Mouse (Mus musculus) right cerebral cortex, postnatal 25 days (tissue): Measurements from ENCODE around the gene Paxbp1.

Experiments used
- DNase-seq: peaks from one replicate; pipeline ENCODE4 v3.0.0; 2022

Paxbp1 gene

GRCm38 (mm10) chr16:90996327-90997243, 47.8 kb downstream of the Paxbp1 start:
- DNase-seq: no peak

GRCm38 (mm10) chr16:90995498-90995897, 48.8 kb downstream of the Paxbp1 start:
- DNase-seq: no peak

GRCm38 (mm10) chr16:90995023-90995422, 49.3 kb downstream of the Paxbp1 start:
- no peak for DNase-seq

GRCm38 (mm10) chr16:90989162-90989561, 55.2 kb downstream of the Paxbp1 start:
- no peak for DNase-seq

- DNase-seq: no peak
These were observed 55.7 kb downstream of the Paxbp1 start for GRCm38 (mm10) chr16:90988665-90989064.

- no peak for DNase-seq
These were observed 56.3 kb downstream of the Paxbp1 start for GRCm38 (mm10) chr16:90988039-90988438.

GRCm38 (mm10) chr16:90971004-90971403, 73.3 kb downstream of the Paxbp1 start:
- no peak for DNase-seq

- no peak for DNase-seq
These were observed 78.1 kb downstream of the Paxbp1 start for GRCm38 (mm10) chr16:90966241-90966640.

GRCm38 (mm10) chr16:90964302-90964701, 80.0 kb downstream of the Paxbp1 start:
- no peak for DNase-seq
